Mouse (Mus musculus) hindbrain, embryonic 10.5 days (tissue): ENCODE measurements around the gene Phkb. TPM values are rescaled to one million over a fixed set of nuclear protein-coding genes. Genes with fewer than 3 reads are reported as not detected.

Experiments used
- DNase-seq: peaks from one replicate; pipeline ENCODE4 v3.0.0-alpha.2; 2017; ENCODE audit warnings: low spot score
- H3K27ac ChIP-seq: fragments of 300-500 bp; sonication (generic); 2 replicates; pipeline ENCODE4 v1.5.1; 2016; ENCODE audit warnings: mild to moderate bottlenecking, moderate library complexity
- H3K27me3 ChIP-seq: fragments of 300-500 bp; sonication (generic); 2 replicates; pipeline ENCODE4 v1.6.1; 2016; ENCODE audit warnings: mild to moderate bottlenecking; ENCODE audit not compliant: poor library complexity, insufficient read depth, severe bottlenecking
- H3K36me3 ChIP-seq: fragments of 300-500 bp; sonication (generic); 2 replicates; pipeline ENCODE4 v1.6.1; 2016; ENCODE audit warnings: mild to moderate bottlenecking, moderate library complexity
- H3K4me1 ChIP-seq: fragments of 300-500 bp; sonication (generic); replicated peaks from 2 replicates; pipeline ENCODE4 v1.6.1; 2016; ENCODE audit warnings: mild to moderate bottlenecking
- H3K4me3 ChIP-seq: fragments of 300-500 bp; sonication (generic); 2 replicates; pipeline ENCODE4 v1.5.1; 2016; ENCODE audit warnings: mild to moderate bottlenecking, moderate library complexity
- H3K9me3 ChIP-seq: fragments of 300-500 bp; sonication (generic); 2 replicates; pipeline ENCODE4 v1.6.1; 2016; ENCODE audit warnings: mild to moderate bottlenecking, moderate library complexity
- WGBS: fragments of 180-500 bp; shearing (Covaris S2); methylation state at CpG from one replicate; pipeline ENCODE4 v1.1.7; 2016; 5-methylcytosine and 5-hydroxymethylcytosine counted together
- polyA plus RNA-seq: library from polyadenylated mRNA; unstranded; fragments of >200 nt; fragmentation: Nextera tagmentation; extraction: Ambion mirVana; gene quantifications from 2 replicates; pipeline ENCODE4 v1.2.1, GENCODE M21; 2016

Phkb gene
- polyA plus RNA-seq, 1 experiment from 2014 or later, result 32.0 TPM

DNA sequence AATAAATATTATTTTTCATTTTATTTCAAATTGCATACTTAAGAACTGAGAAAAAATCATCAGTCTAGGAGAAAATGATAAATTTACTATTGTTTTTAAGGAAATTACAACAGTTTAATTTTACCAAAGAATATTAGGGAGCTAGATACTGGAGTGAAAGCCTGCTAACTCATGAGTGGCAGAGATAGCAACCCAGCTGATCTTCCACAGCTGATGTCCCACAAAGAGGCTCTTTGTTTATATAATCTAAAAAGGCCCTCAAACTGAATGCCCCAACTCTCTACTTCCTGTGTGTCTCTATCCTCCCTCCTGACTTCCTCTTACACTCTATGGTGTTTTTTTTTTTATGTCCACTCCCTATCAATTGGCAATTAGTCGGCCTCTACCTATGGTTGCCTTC is 152.2 kb downstream of the Phkb start:
- Histone ChIP-seq H3K4me3 (no peak overlapping the region), H3K27me3 (no peaks in the 10 kb centered on the region), H3K36me3 (no peaks in the 10 kb centered on the region), H3K9me3 (no peaks in the 10 kb centered on the region), H3K27ac (no peak overlapping the region), H3K4me1 (no peaks in the 10 kb centered on the region)
- WGBS, result 90% methylated on average over 1 of the region's 1 CpGs
- DNase-seq, result no peak

DNA sequence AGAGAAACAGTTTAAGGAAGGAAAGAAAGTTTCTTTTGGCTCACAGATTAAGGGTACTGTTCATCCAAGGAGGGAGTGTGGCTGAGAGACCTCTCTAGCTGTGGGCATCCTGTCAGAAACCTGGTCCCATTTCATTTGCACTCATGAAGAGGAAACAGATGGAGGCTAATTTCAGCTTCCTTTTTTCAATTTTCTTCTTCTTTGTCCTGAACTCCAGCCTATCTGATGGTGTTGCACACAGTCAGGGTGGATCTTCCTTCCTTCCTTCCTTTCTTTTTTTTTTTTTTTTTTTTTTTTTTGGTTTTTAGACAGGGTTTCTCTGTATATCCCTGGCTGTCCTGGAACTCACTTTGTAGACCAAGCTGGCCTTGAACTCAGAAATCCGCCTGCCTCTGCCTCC is 152.9 kb downstream of the Phkb start:
- no peaks in the 10 kb centered on the region for H3K27me3 ChIP-seq
- no peaks in the 10 kb centered on the region for H3K4me1 ChIP-seq
- no peak overlapping the region for H3K27ac ChIP-seq
- WGBS, result 91% methylated on average over 1 of the region's 1 CpGs
- no peaks in the 10 kb centered on the region for H3K9me3 ChIP-seq
- H3K4me3 ChIP-seq, result no peak overlapping the region
- H3K36me3 ChIP-seq, result no peaks in the 10 kb centered on the region
- no peak for DNase-seq

DNA sequence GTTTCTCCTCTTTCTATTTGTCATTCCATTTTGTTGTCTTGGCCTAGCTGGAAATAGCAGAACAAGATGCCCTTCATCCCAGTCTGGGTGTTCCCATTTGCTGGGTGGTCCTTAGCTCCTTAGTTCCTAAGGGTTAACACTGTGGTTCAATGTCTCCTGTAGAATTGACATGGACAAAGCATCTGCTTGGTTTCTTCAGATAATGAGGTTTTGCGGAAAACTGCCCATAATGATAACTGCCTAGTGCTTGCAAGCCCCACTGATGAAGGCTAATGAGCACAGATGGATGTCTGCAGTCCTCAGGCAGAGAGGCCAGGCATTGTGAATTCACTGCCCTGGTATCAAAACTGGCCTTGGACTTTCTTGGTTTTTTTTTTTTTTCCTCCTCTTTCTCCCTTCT is 155.2 kb downstream of the Phkb start:
- Histone ChIP-seq H3K27me3 (no peaks in the 10 kb centered on the region), H3K36me3 (no peaks in the 10 kb centered on the region), H3K4me1 (no peaks in the 10 kb centered on the region), H3K9me3 (no peaks in the 10 kb centered on the region), H3K4me3 (no peak overlapping the region), H3K27ac (no peak overlapping the region)
- DNase-seq, result no peak
- 91% methylated on average over 1 of the region's 1 CpGs for WGBS

DNA sequence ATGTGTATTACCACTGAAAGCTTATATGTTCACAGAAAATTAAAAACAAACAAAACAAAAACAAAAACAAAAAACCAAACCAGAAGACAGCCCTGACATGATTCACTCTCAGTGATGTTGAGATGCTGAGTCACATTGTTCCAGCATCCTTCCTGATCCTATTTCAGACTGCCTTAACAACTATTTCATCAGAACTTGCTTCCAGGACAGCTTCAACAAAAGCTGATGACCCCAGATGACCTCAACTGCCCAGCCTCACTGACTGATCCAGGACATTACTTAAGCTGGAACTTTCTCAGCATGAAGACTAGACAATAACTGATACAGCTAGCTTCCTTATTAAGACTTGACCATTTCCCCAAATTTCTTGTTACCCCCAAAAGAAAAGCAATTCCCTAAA is 165.7 kb downstream of the Phkb start:
- Histone ChIP-seq H3K9me3 (no peaks in the 10 kb centered on the region), H3K27ac (no peak overlapping the region), H3K36me3 (no peaks in the 10 kb centered on the region), H3K27me3 (no peaks in the 10 kb centered on the region), H3K4me3 (no peak overlapping the region), H3K4me1 (no peaks in the 10 kb centered on the region)
- DNase-seq, result no peak

DNA sequence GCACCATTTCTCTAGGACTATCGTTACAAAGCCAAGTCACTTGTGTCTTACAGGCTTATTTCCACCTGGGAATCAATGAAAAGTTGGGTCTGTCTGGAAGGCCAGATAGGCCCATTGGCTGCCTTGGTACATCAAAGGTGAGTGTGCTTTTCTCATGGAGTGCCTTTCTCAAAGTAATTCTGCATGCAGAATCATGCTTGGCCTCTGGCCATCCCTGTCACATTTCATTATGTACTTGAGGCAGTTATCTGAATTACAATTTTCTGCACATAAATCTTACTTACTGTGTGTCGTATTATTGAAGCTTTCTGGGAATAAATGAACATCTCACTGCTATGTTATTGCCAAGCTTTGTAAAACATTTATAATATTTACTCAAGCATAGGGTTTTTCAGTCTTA is 176.0 kb downstream of the Phkb start:
- DNase-seq, result no peak
- 94% methylated on average over 2 of the region's 2 CpGs for WGBS
- Histone ChIP-seq H3K4me1 (no peaks in the 10 kb centered on the region), H3K4me3 (no peak overlapping the region), H3K27me3 (no peaks in the 10 kb centered on the region), H3K9me3 (no peaks in the 10 kb centered on the region), H3K36me3 (0 out of 2 replicates have a peak, but pooled peaks cover 3% of the 10 kb centered on the region), H3K27ac (no peak overlapping the region)

DNA sequence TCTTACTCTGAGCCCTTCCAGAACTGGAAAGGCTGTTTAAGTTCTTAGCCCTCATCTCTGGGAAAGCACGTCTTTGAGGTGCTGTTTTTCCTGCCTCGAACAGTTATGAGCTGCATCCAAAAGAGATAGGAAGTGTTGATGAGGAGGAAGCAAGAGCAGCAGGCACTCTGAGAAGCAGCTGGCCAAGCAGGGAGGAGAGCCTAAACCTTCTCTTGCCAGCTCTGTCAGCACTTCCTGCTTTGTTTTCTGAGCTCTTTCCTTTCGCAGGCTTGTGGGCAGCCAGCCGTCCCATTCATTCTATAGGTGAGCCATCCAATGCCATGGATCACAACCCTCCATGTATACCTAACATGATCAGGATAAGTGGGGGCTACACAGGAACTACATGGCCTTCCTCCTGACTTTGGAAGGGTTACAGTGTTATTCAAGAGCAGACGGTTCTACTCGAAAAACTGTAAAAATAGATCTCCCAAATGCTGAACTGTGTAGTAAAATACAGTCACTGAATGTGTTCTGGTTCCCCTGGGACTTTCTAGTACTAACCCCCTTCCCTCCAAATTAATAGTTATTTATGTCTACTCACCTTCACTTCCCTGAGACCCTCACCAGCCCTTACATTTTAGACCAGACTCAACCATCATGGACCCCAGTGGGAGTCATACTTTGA is 188.0 kb downstream of the Phkb start:
- WGBS, result 86% methylated on average over 6 of the region's 6 CpGs
- Histone ChIP-seq H3K4me3 (no peak overlapping the region), H3K4me1 (no peaks in the 10 kb centered on the region), H3K9me3 (no peaks in the 10 kb centered on the region), H3K27ac (no peak overlapping the region), H3K36me3 (peaks cover 7% of the 10 kb centered on the region; the same call in 1 of the 2 replicates), H3K27me3 (no peaks in the 10 kb centered on the region)
- no peak for DNase-seq

DNA sequence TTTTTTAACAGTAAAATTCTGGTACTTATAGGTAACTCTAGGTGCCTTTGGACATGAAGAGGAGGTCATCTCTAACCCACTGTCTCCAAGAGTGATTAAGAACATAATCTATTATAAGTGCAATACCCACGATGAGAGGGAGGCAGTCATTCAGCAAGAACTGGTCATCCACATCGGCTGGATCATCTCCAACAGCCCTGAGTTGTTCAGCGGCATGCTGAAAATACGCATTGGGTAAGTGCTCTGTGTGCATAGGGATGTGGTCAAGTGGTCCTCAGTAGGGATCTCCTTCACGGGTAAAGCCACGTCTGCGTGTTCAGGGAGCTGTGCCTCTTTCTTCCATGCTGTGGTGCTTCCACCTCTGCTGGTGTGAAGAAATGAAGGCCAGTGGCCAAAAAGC is 188.7 kb downstream of the Phkb start:
- 94% methylated on average over 7 of the region's 7 CpGs for WGBS
- Histone ChIP-seq H3K4me1 (no peaks in the 10 kb centered on the region), H3K36me3 (peaks cover 7% of the 10 kb centered on the region; the same call in 1 of the 2 replicates), H3K4me3 (no peak overlapping the region), H3K27ac (no peak overlapping the region), H3K9me3 (no peaks in the 10 kb centered on the region), H3K27me3 (no peaks in the 10 kb centered on the region)
- no peak for DNase-seq

DNA sequence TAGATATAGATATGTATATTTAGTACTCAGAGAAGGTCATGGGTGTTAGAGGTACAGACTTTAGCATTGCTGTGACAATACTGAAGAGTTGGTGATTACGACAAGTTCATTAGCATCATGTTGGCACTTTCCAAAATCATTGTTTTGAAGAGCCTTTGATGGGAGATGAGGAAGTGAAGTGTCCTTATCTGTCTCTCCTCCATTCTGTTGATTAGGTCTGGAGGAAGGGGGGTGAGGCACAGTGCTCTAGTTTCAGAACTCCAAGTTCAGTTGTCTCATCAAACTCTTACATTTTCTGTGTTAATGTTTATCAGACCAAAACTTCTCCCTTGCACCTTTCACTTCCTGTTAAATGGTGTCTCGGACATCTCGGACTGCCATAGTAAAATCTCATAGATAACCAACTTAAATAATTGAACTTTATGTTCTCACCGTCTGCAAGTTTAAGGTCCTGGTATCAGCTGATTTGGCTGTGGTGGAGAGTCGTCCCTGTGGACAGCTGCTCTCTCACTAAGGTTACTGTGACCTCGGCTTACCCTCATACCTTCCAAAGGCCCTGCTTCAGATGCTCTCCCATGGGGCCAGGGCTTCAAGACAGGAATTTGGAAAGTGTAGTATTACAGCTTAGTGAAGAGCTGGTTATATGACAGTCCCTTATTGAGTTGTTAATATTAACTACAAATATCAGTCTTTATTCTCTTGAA is 194.1 kb downstream of the Phkb start:
- no peak for DNase-seq
- Histone ChIP-seq H3K9me3 (no peaks in the 10 kb centered on the region), H3K27ac (no peak overlapping the region), H3K36me3 (peaks cover 16% of the 10 kb centered on the region; the same call in 1 of the 2 replicates), H3K4me3 (no peak overlapping the region), H3K27me3 (no peaks in the 10 kb centered on the region), H3K4me1 (no peaks in the 10 kb centered on the region)
- WGBS, result 82% methylated on average over 6 of the region's 6 CpGs

DNA sequence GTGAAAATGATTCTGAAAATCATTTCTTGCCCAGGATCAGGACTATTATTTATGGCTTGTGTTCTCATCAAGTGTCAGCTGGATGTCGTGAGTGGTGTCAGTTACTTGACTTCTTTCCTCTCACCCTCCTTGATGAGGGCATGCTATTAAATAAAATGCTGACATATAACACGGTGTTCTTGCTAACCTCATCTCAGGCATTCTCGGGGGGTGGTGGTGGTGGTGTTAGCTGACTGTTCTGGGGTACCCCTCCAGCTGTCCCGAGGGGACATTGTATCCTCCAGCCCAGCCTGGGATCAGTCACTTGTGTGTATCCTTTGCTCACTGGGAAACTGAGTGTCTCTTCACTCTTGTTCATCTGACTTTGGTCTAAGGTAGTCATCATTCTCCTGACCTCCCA is 194.6 kb downstream of the Phkb start:
- no peak overlapping the region for H3K27ac ChIP-seq
- 90% methylated on average over 4 of the region's 4 CpGs for WGBS
- no peak for DNase-seq
- H3K4me1 ChIP-seq, result no peaks in the 10 kb centered on the region
- H3K9me3 ChIP-seq, result no peaks in the 10 kb centered on the region
- H3K27me3 ChIP-seq, result no peaks in the 10 kb centered on the region
- peaks cover 16% of the 10 kb centered on the region; the same call in 1 of the 2 replicates for H3K36me3 ChIP-seq
- H3K4me3 ChIP-seq, result no peak overlapping the region

DNA sequence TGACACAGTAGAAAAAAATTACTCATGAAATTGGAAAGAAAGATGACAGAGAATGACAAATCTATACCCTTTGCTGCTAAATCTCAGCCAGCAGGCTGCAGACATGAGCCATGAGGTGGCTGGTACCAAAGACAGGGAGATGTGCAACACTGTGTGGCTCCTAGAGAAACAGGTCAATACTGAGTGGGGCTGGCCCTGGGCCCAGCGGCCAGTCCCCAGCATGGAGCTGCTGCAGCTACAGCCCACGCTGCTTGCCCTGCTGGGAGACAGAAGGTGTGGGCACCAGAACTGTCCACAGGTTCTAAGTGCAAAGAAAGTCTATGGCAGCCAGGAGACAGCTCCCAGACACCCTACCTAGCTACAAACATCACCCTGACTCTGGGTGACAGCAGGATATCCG is 197.7 kb downstream of the Phkb start:
- Histone ChIP-seq H3K27me3 (no peaks in the 10 kb centered on the region), H3K9me3 (no peaks in the 10 kb centered on the region)
- 87% methylated on average over 3 of the region's 3 CpGs for WGBS

DNA sequence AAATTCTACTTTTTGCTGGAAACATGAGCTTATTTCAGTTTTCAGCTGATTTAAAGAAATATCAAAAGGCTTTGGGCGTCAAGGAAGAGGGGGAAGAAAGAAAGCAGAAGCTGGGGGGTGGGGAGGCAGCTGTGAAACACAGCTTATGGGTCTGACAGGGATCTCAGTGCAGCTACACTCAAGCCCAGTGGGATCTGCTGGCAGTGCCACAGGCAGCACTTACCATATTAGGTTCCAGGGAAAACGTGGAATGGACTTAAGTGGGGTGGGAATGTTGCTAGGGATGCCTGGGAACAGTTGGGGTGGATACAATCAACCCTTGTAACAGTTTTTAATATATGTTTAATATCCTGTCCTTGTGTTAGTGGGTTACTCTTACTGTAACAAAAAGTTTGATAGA is 201.3 kb downstream of the Phkb start:
- no peak for DNase-seq

More for the DNA sequence above, 197.7 kb downstream of the Phkb start:
- H3K36me3 ChIP-seq, result peaks cover 9% of the 10 kb centered on the region
- H3K4me3 ChIP-seq, result no peak overlapping the region
- DNase-seq, result no peak
- H3K27ac ChIP-seq, result 0 out of 2 replicates have a peak overlapping the region, but pooled peaks have one; percentile 16
- 0 out of 2 replicates have a peak, but pooled peaks cover 3% of the 10 kb centered on the region for H3K4me1 ChIP-seq

DNA sequence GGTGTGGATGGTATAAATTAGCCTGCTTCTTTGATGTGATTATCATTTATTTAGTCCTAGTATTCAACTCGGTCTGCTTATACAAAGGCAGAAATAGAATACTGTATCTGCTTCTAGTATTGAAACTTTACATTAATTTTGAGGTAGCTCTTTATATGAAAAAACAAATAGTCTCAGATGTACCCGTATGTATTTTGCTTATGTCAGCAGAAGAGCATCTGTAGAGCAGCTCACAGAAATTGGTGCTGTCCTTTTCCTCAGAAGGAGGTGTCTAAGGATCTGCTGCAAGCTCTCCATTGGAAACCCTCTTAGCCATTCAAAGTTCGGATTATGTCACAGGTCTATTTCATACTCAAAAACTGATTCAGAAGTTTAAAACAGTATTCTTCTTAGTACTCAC is 210.1 kb downstream of the Phkb start:
- no peaks in the 10 kb centered on the region for H3K27me3 ChIP-seq
- H3K9me3 ChIP-seq, result no peaks in the 10 kb centered on the region
- H3K27ac ChIP-seq, result no peak overlapping the region
- DNase-seq, result no peak
- WGBS, result 87% methylated on average over 3 of the region's 3 CpGs
- peaks cover 5% of the 10 kb centered on the region for H3K36me3 ChIP-seq
- H3K4me1 ChIP-seq, result no peaks in the 10 kb centered on the region
- no peak overlapping the region for H3K4me3 ChIP-seq

More for the DNA sequence above, 201.3 kb downstream of the Phkb start:
- 0 out of 2 replicates have a peak, but pooled peaks cover 3% of the 10 kb centered on the region for H3K4me1 ChIP-seq
- H3K36me3 ChIP-seq, result peaks cover 12% of the 10 kb centered on the region
- no peak overlapping the region for H3K27ac ChIP-seq
- no peaks in the 10 kb centered on the region for H3K27me3 ChIP-seq
- 30% methylated on average over 2 of the region's 2 CpGs for WGBS
- H3K9me3 ChIP-seq, result no peaks in the 10 kb centered on the region
- H3K4me3 ChIP-seq, result no peak overlapping the region

DNA sequence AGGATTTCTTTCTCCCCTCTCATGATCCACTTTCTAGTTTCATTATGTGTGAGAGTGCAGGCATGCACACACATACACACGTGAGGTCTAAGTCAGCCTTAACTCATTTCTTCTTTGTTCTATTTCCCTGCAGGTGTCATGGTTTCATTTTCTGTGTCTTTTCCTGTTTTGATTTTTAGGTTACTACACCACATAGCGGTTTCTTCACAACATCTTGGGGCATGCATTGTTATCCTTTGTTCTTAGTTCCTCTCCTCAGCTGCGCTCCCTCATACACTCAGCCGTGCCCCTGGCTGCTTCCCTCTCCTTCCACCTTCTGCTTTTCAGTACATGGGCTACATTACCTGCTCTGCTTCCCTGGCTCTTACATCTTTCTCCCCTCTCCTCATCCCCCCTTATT is 211.2 kb downstream of the Phkb start:
- H3K27me3 ChIP-seq, result no peaks in the 10 kb centered on the region
- peaks cover 12% of the 10 kb centered on the region for H3K36me3 ChIP-seq
- no peak overlapping the region for H3K4me3 ChIP-seq
- no peaks in the 10 kb centered on the region for H3K4me1 ChIP-seq
- no peaks in the 10 kb centered on the region for H3K9me3 ChIP-seq
- 88% methylated on average over 4 of the region's 4 CpGs for WGBS
- H3K27ac ChIP-seq, result no peak overlapping the region
- DNase-seq, result no peak
